Mouse (Mus musculus) erythroid progenitor cell, adult 5-6 weeks (primary cell): ENCODE data around the gene Epha6. TPM values are rescaled to one million over a fixed set of nuclear protein-coding genes. Genes with fewer than 3 reads are reported as not detected.
"Not testable (repeated sequence)": the region's sequence is repeated elsewhere in the genome, so short reads cannot be mapped to it uniquely, and the experiment has no call there.

Experiments
- ATAC-seq: replicated peaks from 2 replicates; pipeline ENCODE4 v1.8.0; 2016; ENCODE audit warnings: moderate number of reproducible peaks, mild to moderate bottlenecking, moderate TSS enrichment, inconsistent platforms; ENCODE audit not compliant: poor library complexity, low FRiP score, severe bottlenecking
- total RNA-seq, 2 experiments: library from RNA; stranded (forward) in 1 of 2; stranded (reverse) in 1 of 2; fragments of 150-400 nt in 1 of 2; fragments of 186-747, 209-891 nt in 1 of 2; gene quantifications; 2 replicates each; pipeline versions ENCODE4 v1.2.3 to v1.2.4; 2015 to 2017; ENCODE audit warnings: low replicate concordance in 2 of 2

The Epha6 gene
- total RNA-seq, 2 experiments from 2014 or later = not detected

- ATAC-seq = no peak
These were observed 598.3 kb downstream of the Epha6 start for GRCm38 (mm10) chr16:60006857-60007568.

GRCm38 (mm10) chr16:59969816-59970215 is 635.5 kb downstream of the Epha6 start:
- no peak for ATAC-seq

- ATAC-seq = no peak
These were observed 649.6 kb downstream of the Epha6 start for GRCm38 (mm10) chr16:59955731-59956130.

GRCm38 (mm10) chr16:59923696-59924095 is 681.6 kb downstream of the Epha6 start:
- ATAC-seq = no peak

GRCm38 (mm10) chr16:59880073-59880472 is 725.3 kb downstream of the Epha6 start:
- ATAC-seq = no peak

- ATAC-seq = no peak
These were observed 733.5 kb downstream of the Epha6 start for GRCm38 (mm10) chr16:59871792-59872191.

GRCm38 (mm10) chr16:59854160-59854717 is 751.1 kb downstream of the Epha6 start:
- no peak for ATAC-seq

GRCm38 (mm10) chr16:59852689-59853088 is 752.6 kb downstream of the Epha6 start:
- ATAC-seq = no peak

- ATAC-seq = no peak
These were observed 758.8 kb downstream of the Epha6 start for GRCm38 (mm10) chr16:59846574-59846973.

- no peak for ATAC-seq
These were observed 768.6 kb downstream of the Epha6 start for GRCm38 (mm10) chr16:59836778-59837177.

- no peak for ATAC-seq
These were observed 769.0 kb downstream of the Epha6 start for GRCm38 (mm10) chr16:59836304-59836703.

- ATAC-seq = no peak
These were observed 772.9 kb downstream of the Epha6 start for GRCm38 (mm10) chr16:59832468-59832867.

GRCm38 (mm10) chr16:59829655-59830054 is 775.7 kb downstream of the Epha6 start:
- ATAC-seq = no peak

- not testable (repeated sequence) for ATAC-seq
These were observed 805.5 kb downstream of the Epha6 start for GRCm38 (mm10) chr16:59799790-59800189.

GRCm38 (mm10) chr16:59772297-59772696 is 833.0 kb downstream of the Epha6 start:
- no peak for ATAC-seq

- no peak for ATAC-seq
These were observed 834.9 kb downstream of the Epha6 start for GRCm38 (mm10) chr16:59770421-59770820.

- no peak for ATAC-seq
These were observed 835.4 kb downstream of the Epha6 start for GRCm38 (mm10) chr16:59769936-59770335.

- no peak for ATAC-seq
These were observed 844.5 kb downstream of the Epha6 start for GRCm38 (mm10) chr16:59760875-59761274.

- ATAC-seq = no peak
These were observed 854.4 kb downstream of the Epha6 start for GRCm38 (mm10) chr16:59750905-59751304.

- no peak for ATAC-seq
These were observed 861.7 kb downstream of the Epha6 start for GRCm38 (mm10) chr16:59743669-59744068.

- ATAC-seq = no peak
These were observed 889.8 kb downstream of the Epha6 start for GRCm38 (mm10) chr16:59715524-59715923.

GRCm38 (mm10) chr16:59693230-59693629 is 912.1 kb downstream of the Epha6 start:
- ATAC-seq = no peak
